Mouse (Mus musculus) urinary bladder, postnatal 14 days (tissue): ENCODE data around the gene Il6ra.

ENCODE experiments used
- DNase-seq: peaks from one replicate; pipeline ENCODE4 v3.0.0; 2021; ENCODE audit warnings: low spot score

The Il6ra gene

DNA sequence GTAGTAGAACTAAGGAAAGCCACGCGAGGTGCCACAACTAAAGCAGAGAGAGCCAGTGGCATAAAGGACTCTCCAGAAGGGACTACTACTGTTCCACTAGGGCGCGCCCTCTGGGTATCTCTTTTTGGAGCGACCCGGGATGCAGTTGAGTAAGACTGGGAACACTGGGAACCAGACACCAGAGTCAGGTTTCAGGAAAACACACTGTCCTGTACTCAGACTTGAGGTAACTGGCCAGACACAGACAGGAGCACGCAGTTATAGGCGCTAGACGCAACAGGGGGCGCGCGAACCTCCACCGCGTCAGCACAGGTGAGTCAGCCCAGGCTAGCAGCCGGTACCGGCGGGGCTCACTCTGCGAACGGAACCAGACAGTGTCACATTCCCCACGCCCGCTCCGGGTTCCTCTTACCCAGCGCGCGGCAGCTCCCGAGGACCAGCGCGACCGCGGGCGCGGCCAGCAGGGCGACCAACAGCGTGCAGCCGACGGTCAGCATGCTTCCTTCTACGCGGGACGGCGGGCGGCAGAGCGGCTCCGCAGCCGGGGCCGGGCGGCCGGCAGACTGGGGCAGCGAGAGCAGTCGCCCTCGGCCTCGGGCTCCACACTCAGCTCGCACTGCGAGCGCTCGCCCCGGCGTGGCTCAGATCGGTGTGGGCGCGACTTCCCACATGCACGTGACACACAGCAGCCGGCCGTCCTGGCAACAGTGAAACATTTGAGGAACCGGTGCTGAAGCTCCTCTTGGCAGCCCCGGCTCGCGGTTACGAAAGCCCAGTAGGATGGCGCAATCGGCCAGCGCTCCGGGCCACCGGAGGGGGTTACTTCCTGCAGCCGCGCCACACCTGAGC, at the start of gene Il6ra:
TSS of gene Il6ra (minus strand) at position 654 of the 849 bp plus-strand sequence.
- DNase-seq, result peak; percentile 92

DNA sequence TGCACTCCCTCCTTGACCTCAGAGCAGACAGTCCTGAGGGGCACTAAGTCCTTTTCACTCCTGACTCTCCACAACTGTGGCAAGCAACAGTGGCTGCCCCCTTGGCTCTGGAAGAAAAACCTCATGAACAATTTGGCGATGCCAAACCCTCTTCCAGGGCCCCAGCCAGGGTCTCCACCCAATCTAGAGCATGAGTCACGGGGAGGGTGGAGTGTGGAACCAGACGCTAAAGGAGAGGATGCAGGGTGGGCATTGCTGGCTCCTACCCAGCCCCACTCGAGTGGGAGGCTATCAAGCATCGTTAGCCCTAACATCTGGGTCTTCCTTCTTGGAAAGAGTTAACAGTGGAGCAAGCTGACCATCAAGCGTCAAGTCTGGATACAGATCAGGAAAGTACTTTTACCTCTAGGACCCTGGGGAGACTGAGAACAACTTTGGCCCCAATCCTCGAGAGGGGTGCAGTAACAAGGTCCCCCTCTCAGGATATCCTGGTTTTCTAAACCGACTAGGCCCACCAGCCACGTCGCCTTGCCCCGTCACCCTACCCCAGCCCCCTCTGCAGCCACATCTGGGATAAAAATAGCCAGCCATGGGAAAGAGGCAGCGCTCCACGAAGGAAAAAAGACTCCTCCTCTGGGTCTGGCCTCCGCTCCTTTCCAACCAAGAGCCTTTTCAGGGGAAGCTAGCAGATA, 49.2 kb upstream of the Il6ra start:
- DNase-seq, result peak; percentile 54

DNA sequence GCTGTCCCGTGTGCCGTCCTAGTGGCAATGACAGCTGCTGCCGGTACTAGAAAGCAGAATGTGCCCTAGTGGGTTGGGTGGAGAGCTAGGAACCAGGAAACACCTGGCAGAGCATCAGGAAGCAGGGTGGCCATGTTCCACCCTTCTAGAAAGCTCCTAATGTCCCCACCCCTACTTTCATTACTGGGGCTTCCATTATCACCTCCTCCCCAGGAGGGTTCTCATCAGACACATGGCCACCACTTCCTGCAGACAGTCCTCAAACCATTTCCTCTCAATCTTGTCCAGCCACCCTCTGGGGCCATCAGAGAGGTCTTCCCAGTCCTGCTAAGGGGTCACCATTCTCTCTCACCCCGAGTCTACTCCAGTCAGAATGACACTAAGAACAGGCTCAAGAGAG, 48.4 kb upstream of the Il6ra start:
- no peak for DNase-seq

DNA sequence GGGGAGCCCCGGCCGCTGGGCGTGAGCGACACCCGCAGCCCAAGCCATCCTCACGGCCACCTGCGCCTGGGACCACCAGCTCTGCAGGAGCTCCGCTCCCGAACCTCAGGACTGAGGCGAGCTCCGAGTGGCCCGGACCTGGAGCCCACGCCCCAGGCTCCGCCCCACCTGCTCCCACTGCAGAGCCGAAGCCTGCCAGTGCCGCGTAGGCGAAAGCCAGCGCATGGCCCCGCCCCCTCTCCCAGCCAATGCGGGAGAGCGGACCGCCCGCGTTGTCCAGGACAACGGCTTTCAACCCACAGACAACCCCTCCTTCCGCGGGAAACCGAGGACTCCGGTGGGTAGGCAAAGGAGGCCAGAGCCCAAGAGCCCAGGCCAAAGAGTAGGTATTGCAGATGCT, 47.5 kb upstream of the Il6ra start:
- DNase-seq, result peak; percentile 95

DNA sequence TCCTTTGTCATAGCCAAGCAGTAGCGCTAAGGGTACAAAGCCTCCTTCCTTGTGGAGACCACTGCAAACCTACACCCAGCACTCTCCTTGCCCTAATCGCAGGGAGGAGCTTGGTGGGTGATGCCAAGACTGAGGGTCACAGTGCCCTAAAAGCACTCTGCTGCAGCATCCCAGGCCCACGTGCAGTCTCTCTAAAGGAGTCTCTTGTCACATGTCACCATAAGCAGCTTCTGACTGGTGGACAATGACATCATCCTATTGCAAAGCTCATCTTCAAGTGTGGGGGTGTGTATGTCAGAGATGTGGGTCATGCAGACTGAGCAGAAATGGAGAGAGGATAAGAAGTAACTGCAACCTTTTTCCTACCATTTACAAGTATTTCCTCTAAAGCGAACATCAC, 46.4 kb upstream of the Il6ra start:
- DNase-seq, result no peak

DNA sequence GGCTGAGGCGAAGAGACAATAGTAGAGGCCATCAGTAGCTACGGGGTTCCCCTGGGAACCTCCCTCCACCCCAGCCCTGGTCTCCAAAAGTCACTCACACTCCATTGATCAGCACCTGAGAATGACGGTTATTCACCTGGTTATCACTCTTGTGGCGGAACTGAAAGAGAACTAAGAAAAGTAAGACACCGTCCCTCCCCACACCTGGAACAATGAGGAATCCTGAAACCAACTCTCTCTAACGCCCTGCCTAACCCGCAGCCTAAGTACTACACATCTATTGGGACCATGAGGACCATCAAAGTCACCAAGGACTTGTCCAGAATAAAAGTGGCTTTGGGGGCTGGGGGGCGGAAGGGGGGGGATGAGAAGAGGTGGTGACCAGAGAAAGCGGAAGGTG, 44.9 kb upstream of the Il6ra start:
- DNase-seq, result no peak

DNA sequence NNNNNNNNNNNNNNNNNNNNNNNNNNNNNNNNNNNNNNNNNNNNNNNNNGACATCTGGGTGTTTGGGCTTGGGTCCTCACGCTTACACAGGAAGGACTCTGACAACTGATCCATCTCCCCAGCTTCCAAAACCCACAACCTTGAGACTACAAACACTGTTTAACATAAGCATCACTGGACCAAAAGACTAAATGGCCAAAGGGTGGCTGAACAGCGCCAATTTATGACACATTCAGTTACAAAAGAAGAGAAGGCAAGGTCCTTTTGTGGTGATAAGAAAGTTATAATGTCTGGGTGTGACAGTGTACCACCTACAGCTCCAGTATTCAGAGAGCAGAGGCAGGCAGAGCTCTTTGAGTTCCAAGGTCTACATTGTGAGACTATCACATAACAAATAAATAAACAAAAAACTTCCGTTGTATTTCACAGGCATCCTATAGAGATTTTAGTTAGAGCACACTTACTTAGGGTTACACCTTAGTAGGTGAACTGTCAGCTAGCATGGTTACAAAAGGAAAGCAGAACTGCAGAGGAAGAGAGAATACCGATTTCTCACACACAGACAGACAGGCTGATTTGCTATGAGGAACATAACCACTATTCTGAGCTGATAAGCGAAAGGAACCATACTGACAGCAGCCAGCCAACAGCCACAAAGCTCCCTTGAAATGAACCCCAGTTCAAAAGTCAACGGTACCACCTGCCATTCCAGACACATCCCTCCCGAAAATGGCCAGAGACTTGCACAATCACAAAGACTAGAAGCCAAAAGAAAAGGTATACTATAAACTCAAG, 43.4 kb upstream of the Il6ra start:
- DNase-seq, result no peak

DNA sequence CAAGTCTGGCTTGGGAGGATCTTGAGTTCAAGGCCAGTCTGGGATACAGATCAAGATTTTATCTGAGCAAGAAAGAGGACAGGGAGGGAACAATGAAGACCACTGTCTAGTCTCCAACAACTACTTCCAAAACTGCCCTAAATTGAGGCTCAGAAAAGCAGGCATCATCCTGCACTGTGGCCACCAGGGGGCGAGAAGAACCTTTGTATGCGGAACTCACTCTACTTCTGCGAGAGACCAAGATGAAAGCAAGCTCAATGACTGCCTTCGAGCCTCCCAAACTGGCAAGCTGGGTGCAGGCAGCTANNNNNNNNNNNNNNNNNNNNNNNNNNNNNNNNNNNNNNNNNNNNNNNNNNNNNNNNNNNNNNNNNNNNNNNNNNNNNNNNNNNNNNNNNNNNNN, 40.4 kb upstream of the Il6ra start:
- DNase-seq, result peak; percentile 80

DNA sequence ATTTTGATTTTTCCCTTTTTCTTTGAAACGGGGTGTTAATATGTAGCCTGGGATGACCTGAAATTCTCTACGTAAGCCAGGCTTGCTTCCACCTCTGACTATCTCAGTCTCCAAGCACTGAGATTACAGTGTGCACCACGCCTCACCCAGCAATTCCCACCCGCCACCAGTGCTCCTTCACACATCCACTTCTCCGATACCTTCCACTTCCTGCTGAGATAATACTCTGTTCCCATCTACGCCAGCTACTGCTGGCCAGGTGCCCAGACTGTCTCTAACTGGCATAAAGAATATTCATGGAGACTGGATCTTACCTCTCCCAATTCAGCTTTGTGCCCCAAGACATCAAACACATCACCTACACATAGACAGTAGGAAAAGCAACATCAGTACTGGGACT, 35.7 kb upstream of the Il6ra start:
- DNase-seq, result no peak

DNA sequence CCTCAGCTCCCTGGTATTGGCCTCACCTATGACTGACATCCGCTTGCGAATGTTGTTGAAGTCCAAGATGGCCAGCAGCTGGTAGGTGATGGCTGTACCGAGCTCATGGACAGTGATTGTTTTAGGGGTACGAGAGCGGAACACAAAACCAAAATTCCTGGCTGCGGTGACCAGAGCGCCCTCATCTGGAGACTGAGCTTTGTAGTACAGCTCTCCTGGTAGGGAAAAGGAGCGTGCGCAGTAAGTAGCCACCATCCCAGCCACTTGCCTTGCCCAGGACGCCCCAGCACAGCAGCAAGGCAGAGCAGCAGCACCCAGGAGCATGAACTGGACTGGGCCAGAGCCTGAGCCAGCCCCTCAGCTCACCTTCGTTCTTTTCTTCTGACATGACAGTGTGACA, 35.0 kb upstream of the Il6ra start:
- DNase-seq, result no peak

DNA sequence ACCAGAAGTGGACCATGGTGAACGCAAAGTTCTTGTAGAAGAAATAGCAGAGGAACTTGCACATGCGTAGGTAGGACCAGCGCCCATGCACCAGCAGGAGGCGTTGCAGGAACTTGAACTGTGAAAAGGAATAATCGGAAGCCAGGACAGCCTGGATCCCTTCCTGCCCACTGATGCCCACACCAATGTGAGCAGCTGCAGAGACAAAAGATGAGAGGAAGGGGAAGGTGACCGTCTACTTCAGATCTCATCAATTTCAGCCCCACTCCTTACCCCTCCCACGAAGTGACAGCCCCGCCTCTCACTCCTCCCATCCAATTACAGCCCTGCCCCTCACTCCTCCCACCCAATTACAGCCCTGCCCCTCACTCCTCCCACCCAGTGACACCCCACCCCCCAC, 32.0 kb upstream of the Il6ra start:
- DNase-seq, result no peak

DNA sequence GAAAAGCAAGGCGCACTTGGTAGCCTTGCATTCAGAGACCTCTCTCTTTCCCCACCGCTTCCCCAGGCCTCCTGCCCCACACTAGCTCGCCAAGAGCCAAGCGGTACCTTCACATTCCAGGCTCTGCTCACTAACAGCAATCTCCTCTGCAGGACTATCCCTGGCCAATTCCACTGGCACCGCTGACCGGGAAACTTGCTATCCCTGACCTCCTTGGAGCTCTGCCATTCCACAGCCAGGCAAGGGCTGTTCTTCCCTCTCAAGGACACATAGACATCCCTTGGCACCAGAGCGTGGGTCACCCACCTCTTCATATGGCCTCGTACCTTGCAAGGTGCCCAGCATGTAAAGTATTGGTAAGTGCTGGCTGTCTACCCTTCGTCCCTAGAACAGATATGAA, 29.9 kb upstream of the Il6ra start:
- no peak for DNase-seq

DNA sequence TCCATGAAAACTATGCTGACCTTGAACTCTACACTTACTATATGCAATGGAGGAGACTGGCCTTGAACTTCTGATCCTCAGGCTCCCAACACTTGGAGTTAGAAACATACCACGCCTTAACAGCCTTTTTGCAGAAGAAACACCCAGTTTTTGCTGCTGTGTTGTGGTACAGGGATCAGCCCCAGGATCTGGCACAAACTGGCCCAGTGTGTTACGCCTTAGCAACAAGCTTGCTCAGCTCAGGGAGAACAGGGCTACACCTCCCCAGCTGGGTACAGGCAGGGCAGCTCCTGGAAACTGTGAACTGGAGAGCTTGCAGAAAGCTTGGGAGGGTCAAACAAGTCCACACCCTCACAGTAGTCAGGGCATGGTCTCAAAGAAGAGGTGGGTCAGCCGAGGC, 23.5 kb upstream of the Il6ra start:
- no peak for DNase-seq

DNA sequence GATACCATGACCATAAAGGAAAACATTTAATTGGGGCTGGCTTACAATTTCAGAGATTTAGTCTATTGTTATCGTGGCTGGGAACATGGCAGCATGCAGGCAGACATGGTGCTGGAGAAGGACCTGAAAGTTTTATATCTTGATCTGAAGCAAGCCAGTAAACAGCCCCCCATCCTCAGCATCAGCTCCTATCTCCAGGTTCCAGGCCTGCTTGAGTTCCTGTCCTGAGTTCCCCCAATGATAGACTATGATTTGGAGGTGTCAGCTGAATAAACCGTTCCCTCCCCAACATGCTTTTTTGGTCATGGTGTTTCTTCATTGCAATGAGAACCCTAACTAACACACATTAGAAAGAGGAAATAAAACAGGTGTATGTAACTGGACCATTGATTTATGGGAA, 19.9 kb upstream of the Il6ra start:
- DNase-seq, result no peak

DNA sequence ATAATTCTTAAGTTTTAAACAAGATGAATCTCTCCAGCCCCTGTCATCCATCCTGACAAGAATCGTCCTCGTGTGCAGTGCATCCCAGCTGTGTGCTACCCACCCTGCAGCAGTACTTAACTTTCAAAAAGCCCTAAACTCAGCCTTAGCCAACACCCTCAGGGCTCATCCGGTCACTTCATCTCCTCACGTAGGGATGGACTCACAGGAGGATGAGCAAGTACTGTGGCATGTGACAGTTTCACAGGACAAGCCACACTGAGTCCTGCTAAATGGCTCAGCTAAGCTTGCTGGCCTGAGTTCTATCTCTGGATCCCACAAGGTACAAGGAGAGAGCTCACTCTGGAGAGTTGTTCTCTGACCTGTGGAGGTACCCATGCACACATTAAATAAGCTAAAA, 16.0 kb upstream of the Il6ra start:
- DNase-seq, result no peak

DNA sequence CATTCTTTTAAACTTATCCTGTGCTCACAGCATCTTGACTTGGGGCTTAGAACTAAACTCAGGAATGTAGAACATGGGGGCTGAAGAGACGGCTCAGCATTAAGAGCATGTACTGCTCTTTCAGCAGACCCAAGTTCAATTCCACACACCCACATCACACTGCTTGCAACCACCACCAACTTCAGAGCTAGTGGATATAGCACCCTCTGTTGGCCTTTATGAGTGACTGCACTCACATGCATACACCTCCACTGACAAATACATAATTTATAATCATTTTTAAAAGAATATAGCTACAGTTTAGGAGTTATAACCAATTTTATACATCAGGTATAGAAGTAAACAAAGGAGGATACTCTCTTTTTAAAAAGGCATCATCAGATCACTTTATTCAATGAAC, 13.4 kb upstream of the Il6ra start:
- no peak for DNase-seq

DNA sequence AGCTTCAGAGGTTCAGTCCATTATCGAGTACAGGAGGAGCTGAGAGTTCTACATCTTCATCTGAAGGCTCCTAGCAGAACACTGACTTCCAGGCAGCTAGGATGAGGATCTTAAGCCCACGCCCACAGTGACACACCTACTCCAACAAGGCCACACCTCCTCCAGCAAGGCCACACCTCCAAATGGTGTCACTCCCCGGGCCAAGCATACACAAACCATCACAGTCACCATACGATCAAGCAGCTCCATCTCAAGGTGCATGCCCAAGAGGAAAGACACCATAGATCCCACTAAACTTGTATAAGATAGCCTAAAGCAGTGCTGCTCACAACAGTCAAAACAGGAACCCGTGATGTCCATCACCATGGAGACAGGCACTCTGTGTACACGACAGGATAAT, 7.7 kb upstream of the Il6ra start:
- DNase-seq, result no peak

DNA sequence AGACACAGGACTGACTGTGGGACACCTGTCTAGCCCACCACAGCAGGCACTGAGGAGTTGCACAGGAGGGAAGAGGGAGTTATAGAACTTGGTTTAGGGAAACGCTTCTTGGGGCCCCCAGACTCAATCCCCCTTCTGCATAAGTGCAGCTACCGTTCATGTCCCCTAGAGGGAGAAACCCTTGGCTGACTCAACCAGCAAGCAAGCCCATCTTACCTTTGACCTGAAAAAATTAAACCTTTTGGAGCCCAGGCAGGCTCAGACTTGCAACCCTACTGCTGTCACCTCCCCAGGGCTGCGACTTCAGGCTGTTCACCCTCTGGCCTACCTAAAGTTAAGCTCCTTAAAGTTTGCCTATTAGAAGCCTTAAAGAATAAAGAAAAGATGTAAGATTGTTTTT, 4.4 kb upstream of the Il6ra start:
- DNase-seq, result peak; percentile 49

DNA sequence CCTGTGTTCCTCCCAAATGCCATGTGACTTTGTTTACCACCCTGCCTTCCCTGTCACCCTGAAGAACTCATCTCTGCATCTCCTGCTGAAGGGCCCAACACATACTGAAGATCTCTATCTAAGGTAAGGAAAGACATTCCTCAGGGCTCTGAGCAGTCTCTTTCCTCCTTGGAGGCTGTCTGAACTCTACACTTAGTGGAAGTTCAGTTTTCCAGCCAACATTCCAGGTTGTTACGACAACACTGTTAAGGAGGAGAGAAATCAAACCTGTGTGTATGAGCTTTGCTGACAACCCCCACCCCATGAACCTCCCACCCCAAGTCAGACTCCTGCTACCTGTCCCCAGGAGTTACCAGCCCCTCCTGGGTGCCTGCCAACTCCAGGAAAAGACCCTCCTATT, 3.6 kb upstream of the Il6ra start:
- no peak for DNase-seq

DNA sequence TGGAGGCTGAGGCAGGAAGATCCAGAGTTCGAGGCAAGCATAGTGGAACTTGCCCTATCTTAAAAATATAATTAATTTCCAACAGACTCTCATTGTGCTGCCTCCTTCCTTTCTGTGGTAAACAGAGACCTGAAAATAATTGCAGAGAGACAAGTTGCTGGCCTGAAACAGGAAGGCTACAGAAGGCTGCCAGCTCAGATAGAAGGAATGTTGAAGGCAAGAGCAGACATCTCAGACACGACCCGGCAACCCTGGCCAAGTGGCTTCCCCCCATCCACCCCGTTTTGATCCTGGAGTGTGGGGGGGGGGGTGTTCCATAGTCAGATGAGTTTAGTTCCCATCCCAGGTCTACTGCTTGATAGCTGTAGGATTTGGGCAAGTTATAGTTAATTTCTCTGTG, 1.7 kb upstream of the Il6ra start:
- DNase-seq, result peak; percentile 27

DNA sequence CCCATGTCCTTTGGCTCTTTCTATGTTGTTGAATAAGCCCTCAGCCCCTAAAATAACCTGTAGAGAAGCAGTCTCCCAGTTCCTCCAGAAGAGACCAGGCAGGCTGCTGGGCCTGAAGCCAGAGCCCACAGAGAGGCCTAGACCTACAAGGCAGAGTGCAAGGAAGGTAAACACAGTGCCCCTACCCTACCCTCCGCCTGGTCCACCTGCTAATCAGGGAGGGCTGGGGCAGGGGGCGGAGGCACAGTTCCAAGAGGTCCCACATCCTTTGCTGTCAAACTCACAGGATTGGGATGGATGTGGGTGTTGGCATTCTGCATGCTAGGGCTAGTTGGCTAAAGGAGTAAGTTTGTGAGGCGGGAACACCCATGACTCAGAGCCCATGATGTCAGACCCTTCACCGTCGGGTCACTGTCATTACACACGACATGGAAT, 871 bp downstream of the Il6ra start:
- no peak for DNase-seq

DNA sequence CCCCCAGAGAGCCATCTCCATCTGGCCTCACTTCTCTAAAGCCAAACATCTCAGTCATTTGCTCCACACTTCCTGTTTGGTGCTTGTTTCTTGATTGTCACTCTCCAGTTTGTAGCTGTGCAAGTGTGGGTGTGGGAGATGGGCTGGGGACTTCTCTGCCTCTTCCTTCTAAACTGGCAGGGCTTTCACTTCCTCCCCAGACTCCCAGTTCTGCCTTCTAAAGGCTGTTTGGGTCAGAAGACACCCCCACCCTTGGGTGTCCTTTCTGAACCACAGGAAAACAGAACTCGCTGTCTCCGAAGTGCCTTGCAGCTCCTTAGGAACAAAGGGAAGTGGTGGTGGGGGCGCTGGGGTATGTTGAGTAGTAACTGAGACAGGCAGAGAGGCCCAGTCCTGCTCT, 1.8 kb downstream of the Il6ra start:
- DNase-seq, result no peak
